Mouse (Mus musculus) thymus, adult 2 months (tissue): ENCODE measurements at regions not wholly inside any gene's neighbourhood (a gene's known extent, or its start where the extent isn't known, plus 50 kb on each side); places are given as distances from the start of the nearest gene placed in this dataset.

Source experiments
- CTCF ChIP-seq: fragments of 200-500 bp; IDR thresholded peaks from 2 replicates; pipeline ENCODE4 v1.5.1; 2012; ENCODE audit warnings: mild to moderate bottlenecking, control low read depth, low read length, moderate library complexity, borderline replicate concordance; ENCODE audit not compliant: control insufficient read depth, poor library complexity, insufficient read depth; ENCODE audit errors: extremely low read depth
- POLR2A ChIP-seq: fragments of 200-500 bp; IDR thresholded peaks from 2 replicates; pipeline ENCODE4 v1.6.1; 2012; ENCODE audit warnings: mild to moderate bottlenecking, low read length, control low read depth, moderate library complexity; ENCODE audit not compliant: control insufficient read depth, poor library complexity, insufficient read depth; ENCODE audit errors: extremely low read depth

DNA sequence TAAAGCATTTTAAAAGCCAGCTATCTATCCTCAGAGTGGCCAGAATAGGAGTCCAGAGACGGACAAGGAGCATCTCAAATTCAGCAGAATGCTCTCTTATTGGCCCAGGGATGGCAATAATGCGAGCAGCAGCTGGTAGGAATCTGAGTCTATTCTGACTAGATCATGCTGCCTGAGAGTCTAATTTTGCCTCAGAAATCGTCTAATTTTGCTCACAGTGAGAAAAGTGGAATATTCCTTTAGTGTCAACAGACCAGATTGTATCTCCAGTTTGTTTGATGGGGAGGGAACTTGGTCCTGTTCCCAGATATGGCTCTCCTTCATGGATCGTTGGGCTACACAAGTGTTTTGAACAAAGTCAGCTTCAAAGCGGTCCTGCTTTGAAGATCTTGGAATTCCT is 525.2 kb downstream of the Rnf144b start:
- TF ChIP-seq CTCF (no peak), POLR2A (no peak)
